Mouse (Mus musculus): Measurements from ENCODE around the gene Rrp15. TPM values are rescaled to one million over a fixed set of nuclear protein-coding genes. Genes with fewer than 3 reads are reported as not detected.

Rrp15 gene
- polyA plus RNA-seq, 1 experiment from 2014 or later: 101 TPM

GRCm38 (mm10) chr1:186684041-186684440 is 65.1 kb downstream of the Rrp15 start:
- H3K4me3 ChIP-seq: no peak overlapping the region
- no peaks in the 10 kb centered on the region for H3K9me3 ChIP-seq
- no peaks in the 10 kb centered on the region for H3K36me3 ChIP-seq (replicated peaks)
- H3K4me1 ChIP-seq: peaks cover 22% of the 10 kb centered on the region
- no peaks in the 10 kb centered on the region for H3K27me3 ChIP-seq (ENCODE audit: poor library complexity, severe bottlenecking)
- no peak overlapping the region for H3K27ac ChIP-seq
- WGBS: 94% methylated on average over 3 of the region's 3 CpGs
- no peak for DNase-seq (ENCODE audit: extremely low spot score, low spot score)

GRCm38 (mm10) chr1:186682606-186683005 is 66.6 kb downstream of the Rrp15 start:
- Histone ChIP-seq H3K27ac (no peak overlapping the region), H3K9me3 (no peaks in the 10 kb centered on the region), H3K4me1 (peaks cover 22% of the 10 kb centered on the region), H3K27me3 (ENCODE audit: poor library complexity, severe bottlenecking) (no peaks in the 10 kb centered on the region), H3K4me3 (no peak overlapping the region), H3K36me3 (replicated peaks) (no peaks in the 10 kb centered on the region)
- 49% methylated on average over 7 of the region's 7 CpGs for WGBS
- no peak for DNase-seq (ENCODE audit: extremely low spot score, low spot score)

- Histone ChIP-seq H3K9me3 (no peaks in the 10 kb centered on the region), H3K27ac (no peak overlapping the region), H3K36me3 (replicated peaks) (no peaks in the 10 kb centered on the region), H3K4me1 (peaks cover 32% of the 10 kb centered on the region), H3K27me3 (ENCODE audit: poor library complexity, severe bottlenecking) (no peaks in the 10 kb centered on the region), H3K4me3 (no peak overlapping the region)
- no peak for DNase-seq (ENCODE audit: extremely low spot score, low spot score)
- WGBS: 85% methylated on average over 12 of the region's 12 CpGs
Observed at GRCm38 (mm10) chr1:186677614-186678013, 71.5 kb downstream of the Rrp15 start.

GRCm38 (mm10) chr1:186676199-186676598 is 73.0 kb downstream of the Rrp15 start:
- H3K4me3 ChIP-seq: no peak overlapping the region

GRCm38 (mm10) chr1:186675263-186675662 is 73.9 kb downstream of the Rrp15 start:
- H3K4me3 ChIP-seq: no peak overlapping the region
- H3K27ac ChIP-seq: no peak overlapping the region
- H3K36me3 ChIP-seq (replicated peaks): no peaks in the 10 kb centered on the region
- no peak for DNase-seq (ENCODE audit: extremely low spot score, low spot score)
- no peaks in the 10 kb centered on the region for H3K9me3 ChIP-seq
- H3K27me3 ChIP-seq (ENCODE audit: poor library complexity, severe bottlenecking): no peaks in the 10 kb centered on the region
- 91% methylated on average over 6 of the region's 6 CpGs for WGBS
- H3K4me1 ChIP-seq: peaks cover 24% of the 10 kb centered on the region

More at GRCm38 (mm10) chr1:186676199-186676598, 73.0 kb downstream of the Rrp15 start:
- H3K27me3 ChIP-seq (ENCODE audit: poor library complexity, severe bottlenecking): no peaks in the 10 kb centered on the region
- no peaks in the 10 kb centered on the region for H3K36me3 ChIP-seq (replicated peaks)
- WGBS: 74% methylated on average over 5 of the region's 5 CpGs
- H3K4me1 ChIP-seq: peaks cover 27% of the 10 kb centered on the region
- no peaks in the 10 kb centered on the region for H3K9me3 ChIP-seq
- no peak overlapping the region for H3K27ac ChIP-seq
- DNase-seq (ENCODE audit: extremely low spot score, low spot score): no peak

GRCm38 (mm10) chr1:186674621-186675020 is 74.5 kb downstream of the Rrp15 start:
- H3K27me3 ChIP-seq (ENCODE audit: poor library complexity, severe bottlenecking): no peaks in the 10 kb centered on the region
- H3K36me3 ChIP-seq (replicated peaks): no peaks in the 10 kb centered on the region
- DNase-seq (ENCODE audit: extremely low spot score, low spot score): no peak
- H3K4me1 ChIP-seq: peaks cover 20% of the 10 kb centered on the region
- 87% methylated on average over 3 of the region's 3 CpGs for WGBS
- no peak overlapping the region for H3K4me3 ChIP-seq
- no peaks in the 10 kb centered on the region for H3K9me3 ChIP-seq
- no peak overlapping the region for H3K27ac ChIP-seq

GRCm38 (mm10) chr1:186673166-186673565 is 76.0 kb downstream of the Rrp15 start:
- H3K27me3 ChIP-seq (ENCODE audit: poor library complexity, severe bottlenecking): no peaks in the 10 kb centered on the region
- DNase-seq (ENCODE audit: extremely low spot score, low spot score): no peak
- H3K9me3 ChIP-seq: no peaks in the 10 kb centered on the region
- no peak overlapping the region for H3K27ac ChIP-seq
- peaks cover 20% of the 10 kb centered on the region for H3K4me1 ChIP-seq
- H3K36me3 ChIP-seq (replicated peaks): no peaks in the 10 kb centered on the region
- H3K4me3 ChIP-seq: no peak overlapping the region
- WGBS: 79% methylated on average over 4 of the region's 4 CpGs

Other genes with a start within 250 kb of the Rrp15 start
- gene Tgfb2, start 43.4 kb downstream of the Rrp15 start, polyA plus RNA-seq (2016; fragmentation: Nextera tagmentation; extraction: Ambion mirVana): 10.6 and 13.1 TPM in 2 replicates
- not detected in 2 replicates for gene D1Pas1, start 218.1 kb upstream of the Rrp15 start, polyA plus RNA-seq (2016; fragmentation: Nextera tagmentation; extraction: Ambion mirVana)